Mouse (Mus musculus) forebrain, embryonic 14.5 days (tissue): Measurements from ENCODE around the gene Zfp988. TPM values are rescaled to one million over a fixed set of nuclear protein-coding genes. Genes with fewer than 3 reads are reported as not detected.
"Not testable (repeated sequence)": the region's sequence is repeated elsewhere in the genome, so short reads cannot be mapped to it uniquely, and the experiment has no call there.

Source experiments
- ATAC-seq: fragments of 200-750 bp; cut with Nextera tagmentation; 2 replicates; pipeline ENCODE4 v1.8.0; 2017; ENCODE audit warnings: mild to moderate bottlenecking, moderate library complexity
- DNase-seq: peaks from one replicate; pipeline ENCODE4 v3.0.0-alpha.2; 2015; ENCODE audit warnings: low spot score
- H3K27ac ChIP-seq: fragments of 300-500 bp; sonication (generic); 2 replicates; pipeline ENCODE4 v1.5.1; 2014; ENCODE audit warnings: low read depth, mild to moderate bottlenecking, control low read depth, low read length, moderate library complexity
- H3K27me3 ChIP-seq: fragments of 300-500 bp; sonication (generic); replicated peaks from 2 replicates; pipeline ENCODE4 v1.6.1; 2014; ENCODE audit warnings: low read length, control low read depth, mixed read lengths; ENCODE audit not compliant: control insufficient read depth, insufficient read depth
- H3K36me3 ChIP-seq: fragments of 300-500 bp; sonication (generic); 2 replicates; pipeline ENCODE4 v1.6.1; 2014; ENCODE audit warnings: low read length, control low read depth; ENCODE audit not compliant: control insufficient read depth, insufficient read depth
- H3K4me1 ChIP-seq: fragments of 300-500 bp; sonication (generic); 2 replicates; pipeline ENCODE4 v1.6.1; 2014; ENCODE audit warnings: antibody characterized with exemption, low read length, control low read depth; ENCODE audit not compliant: control insufficient read depth, insufficient read depth
- H3K4me2 ChIP-seq: fragments of 300-500 bp; sonication (generic); 2 replicates; pipeline ENCODE4 v1.6.1; 2014; ENCODE audit warnings: mild to moderate bottlenecking, control low read depth, low read length
- H3K4me3 ChIP-seq: fragments of 300-500 bp; sonication (generic); 2 replicates; pipeline ENCODE4 v1.5.1; 2014; ENCODE audit warnings: low read depth, low read length, control low read depth
- H3K9ac ChIP-seq: fragments of 300-500 bp; sonication (generic); 2 replicates; pipeline ENCODE4 v1.6.1; 2014; ENCODE audit warnings: mild to moderate bottlenecking, low read length, control low read depth, moderate library complexity
- H3K9me3 ChIP-seq: fragments of 300-500 bp; sonication (generic); replicated peaks from 2 replicates; pipeline ENCODE4 v1.6.1; 2016; ENCODE audit warnings: low read length, control low read depth, mixed read lengths; ENCODE audit not compliant: control insufficient read depth
- WGBS: fragments of 180-500 bp; shearing (Covaris S2); extraction: QIAGEN DNeasy Blood & Tissue Kit; methylation state at CpG from one replicate; pipeline ENCODE4 v1.1.7; 2014; 5-methylcytosine and 5-hydroxymethylcytosine counted together
- polyA plus RNA-seq: library from polyadenylated mRNA; unstranded; fragments of >200 nt; fragmentation: Nextera tagmentation; extraction: Ambion mirVana; gene quantifications from 2 replicates; pipeline ENCODE4 v1.2.1, GENCODE M21; 2014

Gene Zfp988
- polyA plus RNA-seq, 1 experiment from 2014 or later: not detected

DNA sequence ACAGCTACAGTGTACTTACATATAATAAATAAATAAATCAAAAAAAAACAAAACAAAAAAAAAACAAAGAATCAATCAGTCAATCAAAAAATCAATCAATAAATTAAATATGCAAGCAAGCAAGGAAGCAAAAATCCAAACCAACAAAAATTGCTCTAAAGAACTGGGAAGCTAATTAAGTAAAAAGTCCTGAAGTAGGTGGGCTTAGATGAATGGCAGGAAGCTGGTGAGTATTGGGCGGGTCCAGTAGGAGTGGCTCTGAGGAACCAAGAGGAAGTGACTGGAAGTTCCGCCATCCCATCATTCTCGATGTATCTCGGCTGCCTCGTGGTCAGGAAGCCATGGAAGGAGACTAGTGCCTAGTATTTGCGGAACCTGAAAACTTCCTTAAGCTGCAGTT is 55.5 kb downstream of the Zfp988 start, which contains the start of gene Zfp978:
TSS of gene Zfp978 (plus strand) at position 301 of the 400 bp plus-strand sequence.
- not testable (repeated sequence) for DNase-seq, H3K9me3 ChIP-seq, H3K36me3 ChIP-seq, H3K4me3 ChIP-seq, H3K4me1 ChIP-seq, H3K27ac ChIP-seq, H3K4me2 ChIP-seq, H3K27me3 ChIP-seq, H3K9ac ChIP-seq, ATAC-seq
- WGBS: no CpG with 5 or more reads among the region's 6 CpGs

DNA sequence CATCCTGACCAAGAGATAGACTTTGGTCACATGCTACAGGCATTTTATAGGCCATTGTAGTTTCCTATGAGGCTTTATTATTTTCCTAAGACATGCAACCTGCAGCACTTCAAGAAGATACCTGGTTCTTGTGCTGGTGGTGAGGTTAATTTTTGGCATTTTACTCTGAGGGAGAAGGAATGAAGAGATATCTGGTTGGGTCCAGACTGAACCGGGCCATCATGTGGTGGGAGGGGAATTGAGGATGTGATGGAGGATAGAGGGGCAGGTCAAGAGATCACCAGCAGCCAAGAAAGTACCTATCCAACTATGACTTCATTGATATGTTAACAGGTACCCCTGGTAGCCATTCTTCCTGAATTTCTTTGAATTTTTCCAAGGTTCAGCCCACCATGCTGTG is 56.4 kb downstream of the Zfp988 start:
- H3K4me2 ChIP-seq, H3K9me3 ChIP-seq, H3K27me3 ChIP-seq, H3K4me1 ChIP-seq, H3K4me3 ChIP-seq, DNase-seq, H3K27ac ChIP-seq, ATAC-seq, H3K9ac ChIP-seq, H3K36me3 ChIP-seq: not testable (repeated sequence)
- no CpG with 5 or more reads among the region's 1 CpGs for WGBS

DNA sequence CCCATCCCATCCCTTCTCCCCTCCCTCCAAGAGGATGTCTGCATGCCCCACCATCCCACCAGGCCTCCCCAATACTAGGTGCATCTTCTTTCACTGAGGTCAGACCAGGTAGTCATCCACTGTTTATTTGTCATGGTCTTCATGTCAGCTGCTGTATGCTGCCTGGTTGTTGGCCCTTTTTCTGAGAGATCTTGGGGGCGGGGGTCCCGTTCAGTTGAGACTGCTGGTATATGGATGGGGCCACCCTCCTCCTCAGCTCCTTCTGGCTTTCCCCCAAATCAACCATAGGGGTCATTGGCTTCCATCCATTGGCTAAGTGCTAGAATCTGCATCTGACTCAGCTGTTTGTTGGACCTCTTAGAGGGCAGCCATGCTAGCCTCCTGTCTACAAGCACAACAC is 64.1 kb downstream of the Zfp988 start:
- H3K27me3 ChIP-seq, H3K27ac ChIP-seq, H3K9ac ChIP-seq, H3K4me3 ChIP-seq, ATAC-seq, DNase-seq, H3K36me3 ChIP-seq, H3K4me2 ChIP-seq, H3K4me1 ChIP-seq, H3K9me3 ChIP-seq: not testable (repeated sequence)
- no CpG with 5 or more reads among the region's 2 CpGs for WGBS

DNA sequence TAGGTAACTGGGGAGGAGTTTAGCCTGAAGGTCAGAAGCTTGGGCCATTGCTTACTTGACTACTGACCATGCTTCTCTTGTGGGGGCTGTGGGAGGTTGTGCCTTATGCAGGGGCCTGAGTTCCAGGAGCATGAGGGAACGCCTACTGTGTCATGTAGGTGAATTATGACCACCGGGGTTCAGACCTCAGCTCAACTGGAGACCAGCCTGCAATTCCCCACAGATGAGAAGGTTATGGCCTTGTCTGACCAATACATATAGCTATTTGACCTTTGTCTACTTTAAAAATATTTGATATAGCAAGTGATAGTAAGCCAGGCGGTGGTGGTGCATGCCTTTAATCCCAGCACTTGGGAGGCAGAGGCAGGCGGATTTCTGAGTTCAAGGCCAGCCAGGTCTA is 77.7 kb downstream of the Zfp988 start:
- not testable (repeated sequence) for H3K27ac ChIP-seq, H3K4me1 ChIP-seq, H3K9me3 ChIP-seq, H3K4me3 ChIP-seq, H3K9ac ChIP-seq, H3K27me3 ChIP-seq, ATAC-seq, H3K4me2 ChIP-seq, H3K36me3 ChIP-seq, DNase-seq
- 77% methylated on average over 2 of the region's 4 CpGs for WGBS

Other genes with a start within 250 kb of the Zfp988 start
- gene Zfp991, start 173.6 kb upstream of the Zfp988 start, polyA plus RNA-seq: 5.0 and 6.0 TPM in 2 replicates
- not detected in 2 replicates for gene Zfp978, start 55.6 kb downstream of the Zfp988 start, polyA plus RNA-seq
- 1.8 and 2.7 TPM in 2 replicates for gene Zfp982, start 186.7 kb downstream of the Zfp988 start, polyA plus RNA-seq
- 0.12 and 0.13 TPM in 2 replicates for gene Gm16503, start 234.5 kb downstream of the Zfp988 start, polyA plus RNA-seq
- 0.06 TPM in 1 of 2 replicates, not detected in the other for gene Zfp985, start 247.6 kb downstream of the Zfp988 start, polyA plus RNA-seq